Mouse (Mus musculus): ENCODE measurements around the gene Cdh13. TPM values are rescaled to one million over a fixed set of nuclear protein-coding genes. Genes with fewer than 3 reads are reported as not detected.

Cdh13 gene
- polyA plus RNA-seq, 1 experiment = 38.3 TPM

- H3K27ac ChIP-seq (ENCODE audit: insufficient read depth, low read length) = no peak overlapping the region
- H3K4me3 ChIP-seq (ENCODE audit: insufficient read depth, low read length) = no peak overlapping the region
- TF ChIP-seq POLR2A (IDR thresholded peaks at IDR 0.05; ENCODE audit: extremely low read depth, insufficient read depth, low read length) = no peak
- TF ChIP-seq CTCF (IDR thresholded peaks at IDR 0.05; ENCODE audit: extremely low read depth, insufficient read depth, low read length) = no peak
- H3K4me1 ChIP-seq (ENCODE audit: control insufficient read depth, insufficient read depth, low read length) = 0 out of 2 replicates have a peak, but pooled peaks cover 1% of the 10 kb centered on the region
Measured at GRCm38 (mm10) chr8:118393909-118394650, 110.5 kb downstream of the Cdh13 start.

- Histone ChIP-seq H3K4me1 (ENCODE audit: control insufficient read depth, insufficient read depth, low read length) (0 out of 2 replicates have a peak, but pooled peaks cover 1% of the 10 kb centered on the region), H3K4me3 (ENCODE audit: insufficient read depth, low read length) (no peak overlapping the region), H3K27ac (ENCODE audit: insufficient read depth, low read length) (no peak overlapping the region)
- TF ChIP-seq CTCF (IDR thresholded peaks at IDR 0.05; ENCODE audit: extremely low read depth, insufficient read depth, low read length) (no peak), POLR2A (IDR thresholded peaks at IDR 0.05; ENCODE audit: extremely low read depth, insufficient read depth, low read length) (no peak)
Measured at GRCm38 (mm10) chr8:118395178-118395577, 111.6 kb downstream of the Cdh13 start.

GRCm38 (mm10) chr8:118404836-118405235 is 121.3 kb downstream of the Cdh13 start:
- no peak for TF ChIP-seq CTCF (IDR thresholded peaks at IDR 0.05; ENCODE audit: extremely low read depth, insufficient read depth, low read length)
- TF ChIP-seq POLR2A (IDR thresholded peaks at IDR 0.05; ENCODE audit: extremely low read depth, insufficient read depth, low read length) = no peak
- no peaks in the 10 kb centered on the region for H3K4me1 ChIP-seq (ENCODE audit: control insufficient read depth, insufficient read depth, low read length)
- H3K4me3 ChIP-seq (ENCODE audit: insufficient read depth, low read length) = no peak overlapping the region
- H3K27ac ChIP-seq (ENCODE audit: insufficient read depth, low read length) = no peak overlapping the region

GRCm38 (mm10) chr8:118407322-118407721 is 123.8 kb downstream of the Cdh13 start:
- H3K4me1 ChIP-seq (ENCODE audit: control insufficient read depth, insufficient read depth, low read length) = no peaks in the 10 kb centered on the region
- H3K27ac ChIP-seq (ENCODE audit: insufficient read depth, low read length) = no peak overlapping the region
- TF ChIP-seq POLR2A (IDR thresholded peaks at IDR 0.05; ENCODE audit: extremely low read depth, insufficient read depth, low read length) (no peak), CTCF (IDR thresholded peaks at IDR 0.05; ENCODE audit: extremely low read depth, insufficient read depth, low read length) (no peak)
- H3K4me3 ChIP-seq (ENCODE audit: insufficient read depth, low read length) = no peak overlapping the region

GRCm38 (mm10) chr8:118409396-118409795 is 125.9 kb downstream of the Cdh13 start:
- TF ChIP-seq POLR2A (IDR thresholded peaks at IDR 0.05; ENCODE audit: extremely low read depth, insufficient read depth, low read length) (no peak), CTCF (IDR thresholded peaks at IDR 0.05; ENCODE audit: extremely low read depth, insufficient read depth, low read length) (no peak)
- H3K27ac ChIP-seq (ENCODE audit: insufficient read depth, low read length) = no peak overlapping the region
- no peaks in the 10 kb centered on the region for H3K4me1 ChIP-seq (ENCODE audit: control insufficient read depth, insufficient read depth, low read length)
- H3K4me3 ChIP-seq (ENCODE audit: insufficient read depth, low read length) = no peak overlapping the region

- TF ChIP-seq CTCF (IDR thresholded peaks at IDR 0.05; ENCODE audit: extremely low read depth, insufficient read depth, low read length) (no peak), POLR2A (IDR thresholded peaks at IDR 0.05; ENCODE audit: extremely low read depth, insufficient read depth, low read length) (no peak)
- Histone ChIP-seq H3K4me1 (ENCODE audit: control insufficient read depth, insufficient read depth, low read length) (peaks cover under 1% of the 10 kb centered on the region; the same call in 1 of the 2 replicates), H3K27ac (ENCODE audit: insufficient read depth, low read length) (no peak overlapping the region), H3K4me3 (ENCODE audit: insufficient read depth, low read length) (no peak overlapping the region)
Measured at GRCm38 (mm10) chr8:118410341-118410970, 126.9 kb downstream of the Cdh13 start.

GRCm38 (mm10) chr8:118415672-118416071 is 132.1 kb downstream of the Cdh13 start:
- H3K4me1 ChIP-seq (ENCODE audit: control insufficient read depth, insufficient read depth, low read length) = peaks cover 1% of the 10 kb centered on the region; the same call in 1 of the 2 replicates
- H3K27ac ChIP-seq (ENCODE audit: insufficient read depth, low read length) = no peak overlapping the region
- H3K4me3 ChIP-seq (ENCODE audit: insufficient read depth, low read length) = no peak overlapping the region
- no peak for TF ChIP-seq CTCF (IDR thresholded peaks at IDR 0.05; ENCODE audit: extremely low read depth, insufficient read depth, low read length)

GRCm38 (mm10) chr8:118416811-118417355 is 133.3 kb downstream of the Cdh13 start:
- TF ChIP-seq POLR2A (IDR thresholded peaks at IDR 0.05; ENCODE audit: extremely low read depth, insufficient read depth, low read length) (no peak), CTCF (IDR thresholded peaks at IDR 0.05; ENCODE audit: extremely low read depth, insufficient read depth, low read length) (no peak)
- Histone ChIP-seq H3K4me1 (ENCODE audit: control insufficient read depth, insufficient read depth, low read length) (peaks cover 1% of the 10 kb centered on the region; the same call in 1 of the 2 replicates), H3K27ac (ENCODE audit: insufficient read depth, low read length) (no peak overlapping the region), H3K4me3 (ENCODE audit: insufficient read depth, low read length) (no peak overlapping the region)

GRCm38 (mm10) chr8:118422624-118423023 is 139.1 kb downstream of the Cdh13 start:
- no peak for TF ChIP-seq POLR2A (IDR thresholded peaks at IDR 0.05; ENCODE audit: extremely low read depth, insufficient read depth, low read length)
- TF ChIP-seq CTCF (IDR thresholded peaks at IDR 0.05; ENCODE audit: extremely low read depth, insufficient read depth, low read length) = no peak
- Histone ChIP-seq H3K27ac (ENCODE audit: insufficient read depth, low read length) (no peak overlapping the region), H3K4me1 (ENCODE audit: control insufficient read depth, insufficient read depth, low read length) (no peaks in the 10 kb centered on the region), H3K4me3 (ENCODE audit: insufficient read depth, low read length) (no peak overlapping the region)

Data from cortical plate, adult 2 months (tissue).